Mouse (Mus musculus): ENCODE results near the gene Zfp422.
A peak's percentile ranks its signal among the peaks of the same experiment; 100 is the strongest.

Zfp422 gene

DNA sequence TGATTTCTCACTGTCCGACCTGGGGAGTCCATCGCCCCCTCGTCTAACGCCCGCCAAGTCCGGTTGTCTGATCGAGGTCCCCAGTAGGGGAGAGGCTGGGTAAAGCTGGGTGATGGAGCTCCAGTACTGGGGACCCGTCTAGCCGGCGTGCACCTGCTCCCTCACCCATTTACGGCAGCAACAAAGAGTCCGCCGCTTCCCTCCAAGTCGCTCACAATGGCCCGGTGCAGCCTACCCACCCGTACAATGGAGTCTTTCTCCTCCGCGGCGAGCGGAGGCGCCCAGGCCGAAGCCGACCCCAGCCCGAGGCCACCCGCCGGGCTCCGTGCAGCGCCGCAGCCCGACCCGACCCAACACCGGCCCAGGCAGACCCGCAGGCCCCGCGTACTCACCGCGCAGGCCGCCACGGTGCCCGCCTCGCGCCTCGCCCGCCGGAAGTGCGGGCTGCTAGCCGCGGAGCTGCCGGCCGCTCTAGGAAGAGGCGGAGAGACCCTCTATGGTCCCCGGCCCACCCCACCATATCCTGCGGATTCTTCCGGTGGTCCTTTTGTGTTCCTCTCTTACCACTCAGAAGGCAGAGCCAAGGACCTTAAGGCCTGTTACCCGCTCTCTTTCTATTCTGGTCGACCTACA lies at the start of gene Zfp422:
Gene Zfp422 (minus strand): TSS at position 461 of the 633 bp plus-strand sequence.
- peak; percentile 64 for DNase-seq

DNA sequence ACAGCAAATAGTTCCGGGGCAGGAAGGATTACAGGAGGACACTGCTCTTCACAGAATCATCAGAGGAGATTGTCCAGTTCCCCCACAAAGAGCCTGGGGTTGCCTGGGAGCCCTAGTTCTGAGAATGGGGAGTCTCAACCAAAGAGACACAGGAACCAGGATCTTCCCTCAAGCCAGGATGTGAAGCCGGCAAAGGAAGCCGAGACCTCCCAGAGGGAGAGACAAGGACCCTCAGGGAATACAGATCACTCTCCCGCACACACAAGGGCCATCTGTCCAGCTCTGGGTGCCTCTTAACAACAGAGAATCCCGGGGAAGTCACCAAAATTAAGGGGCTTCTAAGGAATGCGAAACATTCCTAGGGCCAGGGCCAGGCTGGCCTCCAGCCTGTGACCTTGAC lies 48.5 kb upstream of the Zfp422 start:
- no peak for DNase-seq

DNA sequence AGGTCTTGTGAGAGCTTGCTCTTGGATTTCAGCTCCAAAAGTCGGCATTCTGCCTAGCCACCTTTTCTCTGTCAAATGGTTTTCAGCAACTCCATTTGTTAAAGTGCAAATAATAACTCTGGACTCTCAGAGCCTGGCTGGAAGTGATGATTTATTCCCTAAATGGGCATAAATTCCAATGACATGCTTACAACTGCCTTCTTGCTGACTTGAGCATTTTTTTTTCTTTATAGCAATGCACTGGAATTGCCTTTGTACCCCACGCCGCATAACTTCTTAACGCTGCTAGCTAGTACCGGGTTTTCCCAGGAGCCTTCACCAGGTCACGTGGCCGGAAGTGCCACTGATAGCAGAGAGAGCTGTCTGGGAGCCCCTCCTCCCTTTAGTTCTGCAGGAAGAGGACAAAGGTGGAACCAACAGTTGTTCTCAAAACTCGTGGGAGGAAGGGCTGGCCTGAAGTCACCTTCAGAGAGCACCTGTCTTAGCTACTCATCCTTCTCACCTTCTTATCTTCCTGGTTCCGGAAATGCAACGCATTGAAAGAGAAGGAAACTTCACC lies 47.6 kb upstream of the Zfp422 start:
- no peak for DNase-seq

DNA sequence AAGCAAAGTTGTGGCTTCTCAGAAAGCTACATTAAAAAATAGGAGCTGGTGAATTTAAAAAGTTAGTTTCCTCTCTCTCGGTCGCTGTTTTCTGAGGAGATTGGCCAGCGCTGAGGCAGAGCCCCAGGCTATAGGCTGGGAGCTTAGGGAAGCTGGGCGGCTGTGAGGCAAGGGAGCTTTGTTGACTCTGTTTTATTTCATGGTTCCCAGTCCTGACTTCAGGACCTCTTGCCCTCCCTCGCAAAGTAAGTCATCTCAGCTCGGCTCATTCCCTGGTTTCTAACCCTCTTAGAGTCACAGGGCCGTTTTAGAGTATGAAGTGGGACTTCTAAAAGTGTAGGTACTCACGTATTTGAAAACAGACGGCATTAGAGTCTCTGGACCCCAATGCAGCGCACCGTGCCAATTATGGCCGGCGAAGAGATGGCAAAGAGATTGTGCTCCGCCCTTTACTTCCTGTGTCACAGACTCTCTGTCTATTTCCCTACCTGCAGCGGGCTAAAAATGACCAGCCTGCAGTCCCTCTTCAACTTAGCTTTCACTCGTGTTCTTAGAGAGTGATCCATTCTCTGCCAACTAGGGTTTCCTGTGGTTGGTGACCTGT lies 45.6 kb upstream of the Zfp422 start:
- DNase-seq = no peak

DNA sequence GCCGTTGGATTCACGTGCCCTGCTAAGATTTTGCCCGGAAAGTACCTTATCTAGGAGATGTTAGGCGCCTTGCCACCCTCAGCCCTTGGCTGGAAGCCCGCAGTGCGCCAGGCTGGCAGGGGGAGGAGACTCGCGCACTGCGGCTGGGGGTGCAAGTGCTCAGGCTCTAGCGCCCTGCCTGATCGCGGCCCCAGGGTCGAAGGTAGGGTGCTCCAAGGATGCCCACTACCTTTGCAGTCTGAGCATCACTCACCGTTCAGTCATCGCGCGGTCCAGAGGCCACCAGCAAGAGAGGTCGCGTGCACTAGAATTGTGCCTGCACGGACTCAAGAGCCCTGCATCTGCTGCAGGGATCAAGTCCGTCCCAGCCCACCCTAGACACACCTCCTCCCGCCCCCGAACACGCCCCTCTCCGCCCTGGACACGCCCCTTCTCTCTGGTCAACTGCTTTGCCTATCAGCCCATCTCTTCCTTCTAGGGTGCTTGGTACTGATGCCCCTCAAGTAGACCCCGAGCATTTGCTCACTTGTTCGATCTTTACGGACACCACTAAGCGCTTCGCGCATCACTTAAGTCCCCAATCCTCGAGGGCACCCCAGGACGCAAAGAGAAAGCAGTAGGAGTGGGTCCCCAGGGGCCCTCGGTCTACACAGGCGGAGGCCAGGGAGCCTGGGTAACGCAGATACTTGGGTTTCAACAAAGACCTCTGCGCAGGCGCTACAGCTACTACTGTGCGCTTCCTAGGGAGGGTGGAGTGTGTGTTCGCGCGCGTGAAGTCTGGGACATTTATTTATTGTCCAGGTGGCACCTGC lies 44.9 kb upstream of the Zfp422 start, which contains the start of gene Rassf4:
Gene Rassf4 (minus strand): TSS at position 482 of the 812 bp plus-strand sequence.
- peak; percentile 42 for DNase-seq

DNA sequence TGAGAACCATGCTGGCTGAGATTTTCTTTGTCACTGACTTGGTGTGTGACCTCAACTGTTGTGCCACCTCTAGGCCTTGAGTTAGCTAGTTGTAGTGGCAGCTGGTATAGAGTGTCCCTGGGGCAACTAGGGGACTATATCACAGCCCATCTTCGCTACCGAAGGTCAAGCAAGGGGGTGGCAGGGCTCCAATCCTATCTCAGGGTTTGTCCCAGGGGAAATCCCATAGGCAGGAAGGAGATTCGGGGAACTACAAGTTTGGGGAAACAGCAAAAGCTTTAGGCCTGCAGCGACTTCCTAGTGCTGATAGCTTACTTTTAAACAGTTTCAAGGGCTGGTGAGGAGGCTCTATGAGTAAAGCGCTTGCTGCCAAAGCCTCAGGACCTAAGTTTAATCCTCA lies 43.5 kb upstream of the Zfp422 start:
- DNase-seq = no peak

- DNase-seq = no peak
Observed at GRCm38 (mm10) chr6:116671768-116672167, 43.0 kb upstream of the Zfp422 start.

DNA sequence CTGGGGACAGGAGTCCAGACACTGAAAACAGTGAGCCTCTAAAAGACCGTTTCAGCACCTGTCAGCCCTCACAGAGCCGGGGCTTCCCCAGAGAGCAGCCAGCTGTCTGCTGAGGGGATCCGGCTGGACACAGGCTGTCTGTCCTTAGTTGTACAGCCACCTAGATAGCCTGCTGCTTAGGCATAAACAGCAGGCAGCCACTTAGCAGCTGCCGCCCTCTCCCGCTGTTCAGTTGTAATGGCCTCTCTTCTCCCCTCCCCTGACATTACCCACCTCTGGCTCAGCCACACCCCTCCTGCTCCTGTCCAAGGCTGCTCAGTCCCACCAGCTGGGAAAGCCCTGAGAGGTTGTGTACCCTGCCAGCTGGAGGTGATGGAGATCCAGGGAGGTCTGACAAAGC lies 42.2 kb upstream of the Zfp422 start:
- no peak for DNase-seq

DNA sequence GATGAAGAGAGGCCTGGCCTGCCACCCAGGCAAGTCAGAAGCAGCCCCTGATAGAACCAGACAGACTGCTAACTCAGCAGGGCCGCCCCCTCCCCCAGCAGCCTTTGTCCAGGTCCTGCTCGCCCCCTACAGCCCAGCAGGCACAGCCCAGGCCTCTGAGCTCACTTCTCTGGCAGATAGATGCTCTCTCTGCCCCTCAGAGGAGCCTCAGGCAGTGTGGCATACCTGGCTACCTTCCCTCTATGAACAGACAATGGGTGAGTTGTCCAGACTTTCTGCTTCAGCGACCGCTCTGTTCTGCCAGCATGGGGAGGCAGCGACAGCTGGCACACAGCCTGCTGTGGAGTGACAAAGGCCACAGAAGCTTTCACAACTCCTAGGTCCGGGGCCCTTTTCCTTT lies 41.3 kb upstream of the Zfp422 start:
- no peak for DNase-seq

- DNase-seq = no peak
Observed at GRCm38 (mm10) chr6:116668682-116669470, 40.1 kb upstream of the Zfp422 start.

GRCm38 (mm10) chr6:116667382-116667781 lies 38.6 kb upstream of the Zfp422 start:
- no peak for DNase-seq

DNA sequence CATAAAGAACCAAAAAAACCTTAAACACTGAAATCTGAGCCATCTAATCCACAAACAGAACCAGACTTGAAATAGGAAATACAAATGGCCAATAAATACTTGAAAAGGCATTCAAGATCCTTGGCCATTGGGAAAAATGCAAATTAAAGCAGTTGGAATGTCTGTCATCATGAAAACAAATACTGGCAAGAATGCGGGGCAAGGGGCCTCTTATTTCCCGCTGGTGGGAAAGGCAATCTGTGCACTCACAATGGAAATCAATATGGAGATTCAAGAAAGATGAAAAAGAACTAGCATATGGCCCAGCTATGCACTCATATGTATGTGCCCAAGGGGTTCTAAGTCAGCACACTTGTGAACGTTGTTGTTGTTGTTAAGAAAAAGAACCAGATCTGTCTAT lies 38.1 kb upstream of the Zfp422 start:
- no peak for DNase-seq

- no peak for DNase-seq
Observed at GRCm38 (mm10) chr6:116666085-116666750, 37.4 kb upstream of the Zfp422 start.

DNA sequence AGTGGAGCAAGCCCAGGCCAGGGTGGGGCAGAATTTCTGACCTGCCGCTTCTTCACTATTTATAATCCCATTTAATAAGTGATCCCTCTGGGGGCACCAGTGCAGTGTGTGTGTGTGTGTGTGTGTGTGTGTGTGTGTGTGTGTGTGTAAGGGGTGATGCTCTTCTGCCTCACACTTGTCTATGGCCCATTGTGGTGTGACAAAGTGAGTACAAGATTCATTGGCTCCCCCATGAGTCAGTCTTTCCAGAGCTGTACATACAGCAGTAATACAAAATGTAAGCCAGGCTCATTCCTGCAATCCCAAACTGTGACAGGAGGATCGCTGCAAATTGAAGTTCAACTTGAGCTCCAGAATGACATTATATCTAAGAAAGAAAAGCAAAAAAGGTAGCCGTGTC lies 36.0 kb upstream of the Zfp422 start:
- DNase-seq = no peak

DNA sequence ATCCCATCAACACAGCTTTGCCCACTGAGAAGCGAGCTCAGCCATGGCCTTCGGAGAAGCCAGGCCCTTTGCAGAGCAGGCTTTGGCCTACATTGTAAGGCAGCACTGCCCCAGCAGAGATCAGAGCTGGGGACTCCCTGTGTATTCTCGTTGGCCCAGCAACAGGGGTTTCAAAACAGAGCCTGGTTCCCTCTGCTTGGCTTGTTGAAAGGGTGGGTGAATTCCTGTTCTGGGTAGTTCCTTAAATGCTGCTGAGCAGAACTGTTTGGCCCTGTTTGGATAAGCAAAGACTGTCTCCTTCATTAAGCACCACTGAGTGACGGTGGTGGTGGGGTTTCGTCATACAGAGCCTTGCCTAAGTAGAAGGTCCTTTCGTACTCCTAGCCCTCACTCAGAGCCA lies 35.2 kb upstream of the Zfp422 start:
- no peak for DNase-seq

DNA sequence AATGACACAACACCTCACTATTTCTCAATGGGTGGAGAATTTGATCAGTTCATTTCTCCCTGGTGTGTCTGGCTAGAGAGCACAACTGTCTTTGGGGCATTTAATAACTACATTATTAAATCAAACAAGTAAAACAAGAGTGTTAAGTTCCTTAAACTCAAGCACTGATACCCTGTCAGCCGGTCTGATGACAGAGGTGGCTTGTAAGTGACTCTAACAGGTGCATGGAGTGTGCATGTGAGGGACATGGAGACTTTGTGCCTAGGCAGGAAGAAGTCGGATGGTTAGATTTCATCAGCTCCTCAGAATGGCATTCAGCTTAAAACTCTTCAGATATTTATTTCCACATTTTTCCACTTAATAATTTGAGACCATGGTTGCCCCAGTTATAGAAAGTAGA lies 34.6 kb upstream of the Zfp422 start:
- DNase-seq = no peak

DNA sequence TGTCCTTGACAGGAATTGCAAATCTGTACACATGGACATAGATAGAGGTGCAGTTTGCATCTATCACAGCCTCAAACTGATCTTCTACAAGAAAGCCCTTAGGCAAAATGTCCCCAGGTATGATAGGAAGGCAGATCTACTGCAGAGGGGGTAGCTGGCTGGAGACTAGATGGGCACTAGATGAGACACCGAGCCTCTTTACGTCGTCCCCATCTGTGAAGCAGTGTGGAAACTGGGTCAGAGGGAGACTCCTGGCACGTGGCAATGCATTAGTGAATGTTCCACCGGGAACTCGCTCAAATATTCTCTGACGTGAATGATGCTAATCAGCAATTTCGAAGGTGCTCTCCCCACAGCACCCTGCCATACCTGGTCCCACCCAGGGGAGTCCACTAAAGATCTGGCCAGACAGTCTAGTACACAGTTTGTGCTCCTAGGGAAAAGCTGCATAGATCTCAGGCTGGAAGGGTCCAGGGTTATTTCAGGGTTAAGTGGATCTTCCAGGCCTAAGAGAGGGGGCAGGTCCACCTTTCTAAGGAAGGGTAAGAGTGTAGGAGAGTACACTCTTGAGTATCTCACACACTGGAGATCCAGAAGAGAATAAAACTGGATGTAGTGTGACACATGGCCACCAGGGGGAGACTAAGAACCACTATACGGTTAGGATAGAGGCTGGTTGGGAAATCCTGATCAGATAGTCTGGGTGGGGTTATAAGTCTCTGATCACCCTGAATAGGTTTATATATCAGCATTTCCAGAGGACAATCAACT lies 25.1 kb upstream of the Zfp422 start:
- DNase-seq = no peak

- no peak for DNase-seq
Observed at GRCm38 (mm10) chr6:116653191-116653590, 24.4 kb upstream of the Zfp422 start.

GRCm38 (mm10) chr6:116651437-116652118 lies 22.8 kb upstream of the Zfp422 start:
- no peak for DNase-seq

DNA sequence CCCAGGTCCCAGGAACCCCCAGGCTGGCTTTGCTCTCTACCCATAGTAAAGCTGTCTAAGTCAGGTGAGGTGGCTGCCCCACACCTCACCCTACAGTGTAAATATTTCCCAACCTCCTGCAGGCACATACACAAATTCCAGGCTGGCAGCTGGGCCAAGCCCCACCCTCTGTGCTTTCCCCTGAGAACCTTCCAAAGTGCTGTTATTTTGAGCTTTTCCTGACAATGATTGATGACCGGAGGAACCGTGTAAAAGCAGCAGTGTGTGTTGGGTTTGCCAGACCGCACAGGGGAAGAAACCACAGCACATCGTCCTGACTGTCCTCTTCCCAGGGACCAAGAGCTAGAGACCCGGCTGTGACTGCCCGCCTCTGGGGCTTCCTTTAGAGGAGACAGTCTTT lies 21.6 kb upstream of the Zfp422 start, which contains the start of gene Depp1:
Gene Depp1 (plus strand): TSS at position 204 of the 400 bp plus-strand sequence.
- DNase-seq = no peak

- DNase-seq = no peak
Observed at GRCm38 (mm10) chr6:116649811-116650210, 21.0 kb upstream of the Zfp422 start.

Measured in cerebellum, adult 11-12 months (tissue).